Mouse (Mus musculus): ENCODE measurements at regions not wholly inside any gene's neighbourhood (a gene's known extent, or its start where the extent isn't known, plus 50 kb on each side); places are given as distances from the start of the nearest gene placed in this dataset.

GRCm38 (mm10) chr13:51352874-51353273 is 55.6 kb upstream of the S1pr3 start:
- Histone ChIP-seq H3K4me2 (no peak overlapping the region), H3K9ac (no peak overlapping the region), H3K27ac (no peak overlapping the region), H3K4me3 (replicated peaks) (no peak overlapping the region), H3K36me3 (replicated peaks) (no peaks in the 10 kb centered on the region), H3K4me1 (peaks cover 6% of the 10 kb centered on the region; the same call in 1 of the 2 replicates), H3K27me3 (no peaks in the 10 kb centered on the region), H3K9me3 (no peaks in the 10 kb centered on the region)
- 86% methylated on average over 4 of the region's 4 CpGs for WGBS
- ATAC-seq (ENCODE audit: low FRiP score), result no peak

GRCm38 (mm10) chr13:51355507-51355906 is 52.9 kb upstream of the S1pr3 start:
- Histone ChIP-seq H3K36me3 (replicated peaks) (no peaks in the 10 kb centered on the region), H3K4me1 (no peaks in the 10 kb centered on the region), H3K9me3 (no peaks in the 10 kb centered on the region), H3K9ac (no peak overlapping the region), H3K27ac (no peak overlapping the region), H3K27me3 (no peaks in the 10 kb centered on the region), H3K4me3 (replicated peaks) (no peak overlapping the region), H3K4me2 (no peak overlapping the region)
- ATAC-seq (ENCODE audit: low FRiP score), result no peak
- 71% methylated on average over 2 of the region's 2 CpGs for WGBS

All from forebrain, embryonic 12.5 days (tissue).